Mouse (Mus musculus): Measurements from ENCODE around the gene B830017H08Rik. TPM values are rescaled to one million over a fixed set of nuclear protein-coding genes. Genes with fewer than 3 reads are reported as not detected.

The B830017H08Rik gene
- polyA plus RNA-seq, 1 experiment from 2014 or later, result 1.0 TPM

DNA sequence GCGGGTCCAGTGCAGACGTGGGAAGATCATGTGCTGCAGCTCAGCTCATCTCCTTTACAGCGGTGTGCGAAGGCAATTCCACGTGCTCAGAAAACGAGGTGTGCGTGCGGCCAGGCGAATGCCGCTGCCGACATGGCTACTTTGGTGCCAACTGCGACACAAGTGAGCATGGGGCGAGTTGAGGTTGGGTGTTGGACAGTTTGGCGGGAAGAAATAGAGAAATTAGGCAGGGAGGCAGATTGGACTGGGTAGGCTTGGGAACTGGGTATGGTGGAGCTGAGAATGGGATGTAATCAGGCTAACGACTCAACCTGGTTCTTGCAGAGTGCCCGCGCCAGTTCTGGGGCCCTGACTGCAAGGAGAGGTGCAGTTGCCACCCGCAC is 30.5 kb upstream of the B830017H08Rik start:
- Histone ChIP-seq H3K27me3 (peaks cover 95% of the 10 kb centered on the region), H3K36me3 (no peaks in the 10 kb centered on the region), H3K4me3 (peak overlapping the region; percentile 31), H3K4me2 (replicated peaks) (peak overlapping the region; percentile 55), H3K9ac (peak overlapping the region; percentile 29; the same call in 1 of the 2 replicates), H3K4me1 (peaks cover 65% of the 10 kb centered on the region), H3K27ac (no peak overlapping the region), H3K9me3 (replicated peaks) (no peaks in the 10 kb centered on the region)
- WGBS, result 8% methylated on average over 18 of the region's 18 CpGs
- ATAC-seq (ENCODE audit: low FRiP score), result no peak

DNA sequence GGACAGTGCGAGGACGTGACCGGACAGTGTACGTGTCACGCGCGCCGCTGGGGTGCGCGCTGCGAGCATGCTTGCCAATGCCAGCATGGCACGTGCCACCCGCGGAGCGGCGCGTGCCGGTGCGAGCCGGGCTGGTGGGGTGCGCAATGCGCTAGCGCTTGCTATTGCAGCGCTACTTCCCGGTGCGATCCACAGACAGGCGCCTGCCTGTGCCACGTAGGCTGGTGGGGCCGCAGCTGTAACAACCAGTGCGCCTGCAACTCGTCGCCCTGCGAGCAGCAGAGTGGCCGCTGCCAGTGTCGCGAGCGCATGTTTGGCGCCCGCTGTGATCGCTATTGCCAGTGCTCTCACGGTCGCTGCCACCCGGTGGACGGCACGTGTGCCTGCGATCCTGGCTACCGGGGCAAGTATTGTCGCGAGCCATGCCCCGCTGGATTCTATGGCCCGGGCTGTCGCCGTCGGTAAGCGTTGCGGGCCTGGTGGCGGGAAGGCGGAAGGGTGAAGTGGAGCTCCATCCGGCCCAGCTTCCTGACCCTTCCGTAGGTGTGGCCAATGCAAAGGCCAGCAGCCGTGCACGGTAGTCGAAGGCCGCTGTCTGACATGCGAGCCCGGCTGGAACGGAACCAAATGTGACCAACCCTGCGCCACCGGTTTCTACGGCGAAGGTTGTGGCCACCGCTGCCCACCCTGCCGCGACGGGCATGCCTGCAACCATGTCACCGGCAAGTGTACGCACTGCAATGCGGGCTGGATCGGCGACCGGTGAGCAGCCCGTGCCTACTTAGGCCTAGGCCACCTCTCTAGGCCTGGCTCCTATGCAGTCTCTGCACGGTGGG is 29.9 kb upstream of the B830017H08Rik start:
- Histone ChIP-seq H3K9ac (peak overlapping the region; percentile 29), H3K9me3 (replicated peaks) (no peaks in the 10 kb centered on the region), H3K27ac (no peak overlapping the region), H3K4me1 (peaks cover 69% of the 10 kb centered on the region), H3K4me2 (replicated peaks) (peak overlapping the region; percentile 55), H3K27me3 (peaks cover 94% of the 10 kb centered on the region), H3K36me3 (no peaks in the 10 kb centered on the region), H3K4me3 (peak overlapping the region; percentile 31)
- ATAC-seq (ENCODE audit: low FRiP score), result no peak
- WGBS, result 2% methylated on average over 83 of the region's 83 CpGs

DNA sequence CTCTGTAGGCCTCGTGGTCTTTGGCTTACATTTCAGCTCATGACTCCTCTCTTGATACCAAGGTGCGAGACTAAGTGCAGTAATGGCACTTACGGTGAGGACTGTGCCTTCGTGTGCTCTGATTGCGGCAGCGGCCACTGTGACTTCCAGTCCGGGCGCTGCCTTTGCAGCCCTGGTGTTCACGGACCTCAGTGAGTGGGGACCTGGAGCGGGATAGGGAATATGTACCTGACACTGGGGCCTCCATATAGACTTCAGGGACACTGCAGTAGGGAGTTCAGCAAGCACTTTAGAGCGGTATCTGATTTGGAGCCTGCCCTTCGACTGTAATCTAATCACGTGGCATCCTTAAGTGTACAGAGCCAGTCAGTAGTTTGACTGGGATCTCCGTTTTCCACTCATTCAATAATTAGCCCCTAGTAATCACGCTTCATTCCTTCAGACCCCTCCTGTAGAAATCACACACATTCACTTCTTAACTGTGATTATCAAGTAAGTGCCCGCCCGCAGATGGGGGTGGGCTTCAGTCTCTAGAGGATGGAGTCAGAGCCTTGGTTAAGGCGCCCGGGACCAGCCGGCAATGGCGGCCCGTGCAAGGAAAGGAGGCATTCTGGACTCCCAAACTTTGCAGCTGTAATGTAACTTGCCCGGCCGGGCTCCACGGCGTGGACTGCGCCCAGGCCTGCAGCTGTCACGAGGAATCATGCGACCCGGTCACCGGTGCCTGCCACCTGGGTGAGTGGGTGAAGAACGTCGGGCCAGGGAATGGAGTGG is 29.1 kb upstream of the B830017H08Rik start:
- ATAC-seq (ENCODE audit: low FRiP score), result no peak
- H3K4me1 ChIP-seq, result peaks cover 66% of the 10 kb centered on the region
- H3K9ac ChIP-seq, result peak overlapping the region; percentile 29

DNA sequence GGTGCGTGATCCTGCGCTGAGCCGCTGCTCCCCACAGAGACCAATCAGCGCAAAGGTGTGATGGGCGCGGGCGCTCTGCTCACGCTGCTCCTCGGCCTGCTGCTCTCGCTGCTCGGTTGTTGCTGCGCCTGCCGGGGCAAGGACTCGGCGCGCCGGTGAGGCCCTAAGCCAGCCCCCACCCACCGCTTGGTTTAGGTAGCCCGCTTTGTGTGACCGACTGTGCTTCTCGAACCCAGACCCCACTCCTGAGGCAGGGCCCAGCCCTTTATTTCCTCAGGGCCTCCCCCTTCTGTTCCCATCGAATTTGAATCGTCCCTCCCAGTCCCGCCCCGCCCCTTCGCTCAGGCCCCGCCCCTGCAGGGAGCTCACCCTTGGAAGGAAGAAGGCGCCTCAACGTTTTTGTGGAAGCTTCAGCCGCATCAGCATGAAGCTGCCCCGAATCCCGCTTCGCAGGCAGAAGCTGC is 28.4 kb upstream of the B830017H08Rik start:
- WGBS, result 2% methylated on average over 31 of the region's 33 CpGs
- 0 out of 2 replicates have a peak overlapping the region, but pooled peaks have one; percentile 41 for H3K9ac ChIP-seq
- peaks cover 91% of the 10 kb centered on the region for H3K27me3 ChIP-seq
- H3K4me2 ChIP-seq (replicated peaks), result peak overlapping the region; percentile 52
- peak overlapping the region; percentile 29 for H3K4me3 ChIP-seq
- no peaks in the 10 kb centered on the region for H3K9me3 ChIP-seq (replicated peaks)
- peaks cover 69% of the 10 kb centered on the region for H3K4me1 ChIP-seq
- ATAC-seq (ENCODE audit: low FRiP score), result 0 out of 2 replicates have a peak, but pooled peaks have one; percentile 6
- H3K36me3 ChIP-seq, result no peaks in the 10 kb centered on the region
- no peak overlapping the region for H3K27ac ChIP-seq

More for the DNA sequence above, 29.1 kb upstream of the B830017H08Rik start:
- peak overlapping the region; percentile 31 for H3K4me3 ChIP-seq
- H3K9me3 ChIP-seq (replicated peaks), result no peaks in the 10 kb centered on the region
- 10% methylated on average over 33 of the region's 33 CpGs for WGBS
- H3K27me3 ChIP-seq, result peaks cover 92% of the 10 kb centered on the region
- peak overlapping the region; percentile 55 for H3K4me2 ChIP-seq (replicated peaks)
- no peaks in the 10 kb centered on the region for H3K36me3 ChIP-seq
- H3K27ac ChIP-seq, result no peak overlapping the region

DNA sequence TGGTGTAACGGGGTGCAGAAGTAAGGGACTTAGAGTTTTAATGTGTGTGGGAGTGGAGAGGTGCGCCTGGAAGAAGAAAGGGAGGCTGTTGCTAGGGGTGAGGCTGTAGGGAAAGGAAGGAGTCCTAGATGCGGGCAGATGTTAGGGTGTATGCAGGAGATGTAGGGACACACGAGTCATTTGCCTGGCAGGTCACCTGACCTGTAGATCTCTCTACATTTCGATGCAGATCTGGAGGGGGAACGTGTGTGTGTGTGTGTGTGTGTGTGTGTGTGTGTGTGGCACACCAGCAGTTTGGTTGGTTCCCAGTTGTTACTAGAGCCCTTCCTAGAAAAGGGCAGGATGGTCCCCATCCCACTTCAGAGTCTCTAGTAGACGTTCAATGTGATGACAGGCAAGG is 27.9 kb upstream of the B830017H08Rik start:
- peak overlapping the region; percentile 29 for H3K4me3 ChIP-seq

DNA sequence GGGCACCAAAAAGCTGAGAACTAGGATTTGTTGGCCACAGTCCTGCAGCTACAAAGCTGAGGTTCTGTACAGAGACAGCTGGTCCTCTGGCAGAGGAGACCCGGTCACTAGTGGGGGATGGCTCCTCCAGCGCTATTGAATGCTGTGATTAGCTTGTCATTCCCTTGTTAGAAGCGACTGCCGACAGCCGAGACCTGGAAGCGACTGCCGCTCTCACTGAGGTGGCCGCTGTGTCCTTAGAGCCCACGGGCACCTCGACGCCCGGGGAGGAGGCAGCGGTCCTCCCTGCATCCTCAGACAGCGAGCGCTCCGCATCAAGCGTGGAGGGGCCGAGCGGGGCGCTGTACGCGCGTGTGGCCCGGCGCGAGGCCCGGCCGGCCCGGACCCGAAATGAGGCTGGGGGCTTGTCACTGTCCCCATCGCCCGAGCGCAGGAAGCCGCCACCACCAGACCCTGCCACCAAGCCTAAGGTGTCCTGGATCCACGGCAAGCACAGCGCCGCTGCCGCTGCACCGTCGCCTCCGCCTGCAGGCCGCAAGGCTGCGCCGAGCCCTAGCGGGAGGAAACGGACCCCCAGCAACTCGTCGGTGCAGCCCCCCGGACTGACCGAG is 26.2 kb upstream of the B830017H08Rik start:
- peaks cover 76% of the 10 kb centered on the region for H3K4me1 ChIP-seq
- peaks cover 82% of the 10 kb centered on the region for H3K27me3 ChIP-seq
- no peaks in the 10 kb centered on the region for H3K36me3 ChIP-seq
- peak overlapping the region; percentile 76 for H3K27ac ChIP-seq
- peak overlapping the region; percentile 92 for H3K4me2 ChIP-seq (replicated peaks)
- H3K9me3 ChIP-seq (replicated peaks), result no peaks in the 10 kb centered on the region
- 2% methylated on average over 45 of the region's 50 CpGs for WGBS
- H3K9ac ChIP-seq, result peak overlapping the region; percentile 76
- peak; percentile 44 for ATAC-seq (ENCODE audit: low FRiP score)
- peak overlapping the region; percentile 54 for H3K4me3 ChIP-seq

More for the DNA sequence above, 27.9 kb upstream of the B830017H08Rik start:
- Histone ChIP-seq H3K4me1 (peaks cover 73% of the 10 kb centered on the region), H3K36me3 (no peaks in the 10 kb centered on the region), H3K4me2 (replicated peaks) (peak overlapping the region; percentile 52), H3K27me3 (peaks cover 89% of the 10 kb centered on the region), H3K9ac (no peak overlapping the region), H3K27ac (no peak overlapping the region), H3K9me3 (replicated peaks) (no peaks in the 10 kb centered on the region)
- no peak for ATAC-seq (ENCODE audit: low FRiP score)
- 14% methylated on average over 7 of the region's 7 CpGs for WGBS

DNA sequence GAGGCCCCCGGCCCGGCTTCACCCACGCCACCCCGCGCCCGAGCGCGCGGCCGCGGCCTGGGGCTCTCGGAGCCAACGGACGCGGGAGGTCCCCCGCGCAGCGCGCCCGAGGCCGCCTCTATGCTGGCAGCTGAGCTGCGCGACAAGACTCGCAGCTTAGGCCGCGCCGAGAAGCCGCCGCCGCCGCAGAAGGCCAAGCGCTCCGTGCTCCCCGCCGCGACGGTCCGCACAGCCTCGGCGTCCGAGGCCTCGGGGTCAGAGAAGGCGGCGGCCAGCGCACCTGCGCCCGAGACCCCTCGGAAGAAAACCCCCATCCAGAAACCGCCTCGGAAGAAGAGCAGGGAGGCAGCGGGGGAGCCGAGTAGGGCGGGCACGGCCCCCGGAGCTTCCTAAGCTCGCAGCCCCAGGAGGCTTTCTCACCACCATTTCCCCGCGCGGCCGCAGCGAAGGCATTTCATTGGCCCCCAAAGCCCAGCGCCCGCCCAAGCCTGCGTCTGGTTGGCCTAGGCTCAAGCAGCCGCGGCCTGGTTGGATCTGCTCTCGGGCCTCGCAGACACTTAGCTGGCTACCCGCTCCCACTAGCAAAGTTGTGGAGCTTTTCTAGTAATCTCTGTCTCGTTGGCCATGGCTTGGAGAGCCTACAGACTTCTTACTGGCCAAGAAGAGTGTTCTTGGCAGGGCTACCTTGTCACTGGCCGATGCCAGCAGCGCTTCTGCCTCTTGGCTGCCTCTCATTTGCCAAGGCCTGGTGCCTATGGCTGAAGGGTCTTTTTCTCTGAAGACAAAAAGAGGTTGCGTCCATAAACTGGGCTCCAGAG is 25.5 kb upstream of the B830017H08Rik start:
- Histone ChIP-seq H3K4me3 (peak overlapping the region; percentile 54), H3K9ac (peak overlapping the region; percentile 76), H3K36me3 (no peaks in the 10 kb centered on the region), H3K9me3 (replicated peaks) (no peaks in the 10 kb centered on the region), H3K4me2 (replicated peaks) (peak overlapping the region; percentile 92), H3K27ac (peak overlapping the region; percentile 76), H3K4me1 (peaks cover 69% of the 10 kb centered on the region), H3K27me3 (peaks cover 75% of the 10 kb centered on the region)
- WGBS, result 3% methylated on average over 73 of the region's 73 CpGs
- peak; percentile 89 for ATAC-seq (ENCODE audit: low FRiP score)

DNA sequence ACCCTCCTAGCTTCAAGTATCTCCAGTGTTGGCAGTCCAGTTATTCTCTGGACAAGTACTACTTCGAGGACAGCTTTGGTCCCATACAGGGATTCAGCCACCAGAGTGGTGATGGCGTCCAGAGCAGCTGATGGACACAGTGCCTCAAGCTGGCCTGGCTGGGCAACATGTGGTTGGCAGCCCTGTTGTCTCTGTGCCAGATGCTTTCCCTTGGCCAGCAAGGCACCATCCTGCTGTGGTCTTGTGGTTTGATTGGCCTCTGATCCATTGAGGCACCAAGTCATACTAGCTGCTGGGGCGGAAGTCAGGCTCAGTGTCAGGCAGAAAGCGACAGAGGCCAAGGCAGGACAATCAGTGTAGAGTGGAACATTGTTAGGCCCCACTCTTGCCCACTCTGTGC is 23.8 kb upstream of the B830017H08Rik start:
- 82% methylated on average over 4 of the region's 4 CpGs for WGBS
- H3K9ac ChIP-seq, result no peak overlapping the region
- no peak overlapping the region for H3K4me3 ChIP-seq
- H3K27me3 ChIP-seq, result peaks cover 74% of the 10 kb centered on the region
- H3K36me3 ChIP-seq, result no peaks in the 10 kb centered on the region
- no peaks in the 10 kb centered on the region for H3K9me3 ChIP-seq (replicated peaks)
- no peak for ATAC-seq (ENCODE audit: low FRiP score)
- H3K27ac ChIP-seq, result no peak overlapping the region
- H3K4me1 ChIP-seq, result peaks cover 52% of the 10 kb centered on the region
- no peak overlapping the region for H3K4me2 ChIP-seq (replicated peaks)

DNA sequence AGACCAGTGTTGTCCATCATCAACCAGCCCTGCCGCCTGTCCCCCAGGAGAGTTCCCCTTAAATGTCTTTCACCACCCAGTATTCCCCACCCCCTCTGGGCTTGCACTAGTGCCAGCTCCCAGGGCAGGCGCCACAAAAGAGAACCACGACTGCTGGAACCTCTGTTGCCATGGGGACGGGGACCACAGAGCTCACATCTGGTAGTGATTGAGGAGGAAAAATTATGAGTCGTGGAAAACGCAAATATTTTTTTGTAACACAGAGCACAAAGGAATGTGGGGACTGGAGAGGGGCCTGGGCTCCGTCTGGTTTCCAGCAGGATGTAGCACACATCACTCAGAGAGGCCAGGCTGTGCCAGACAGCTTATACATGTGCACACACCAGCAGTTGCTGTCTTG is 23.2 kb upstream of the B830017H08Rik start:
- peaks cover 73% of the 10 kb centered on the region for H3K27me3 ChIP-seq
- H3K9me3 ChIP-seq (replicated peaks), result no peaks in the 10 kb centered on the region
- WGBS, result 20% methylated on average over 7 of the region's 7 CpGs
- H3K4me1 ChIP-seq, result peaks cover 46% of the 10 kb centered on the region
- ATAC-seq (ENCODE audit: low FRiP score), result no peak
- no peak overlapping the region for H3K4me2 ChIP-seq (replicated peaks)
- no peaks in the 10 kb centered on the region for H3K36me3 ChIP-seq
- no peak overlapping the region for H3K9ac ChIP-seq
- no peak overlapping the region for H3K4me3 ChIP-seq
- peak overlapping the region; percentile 50 for H3K27ac ChIP-seq

DNA sequence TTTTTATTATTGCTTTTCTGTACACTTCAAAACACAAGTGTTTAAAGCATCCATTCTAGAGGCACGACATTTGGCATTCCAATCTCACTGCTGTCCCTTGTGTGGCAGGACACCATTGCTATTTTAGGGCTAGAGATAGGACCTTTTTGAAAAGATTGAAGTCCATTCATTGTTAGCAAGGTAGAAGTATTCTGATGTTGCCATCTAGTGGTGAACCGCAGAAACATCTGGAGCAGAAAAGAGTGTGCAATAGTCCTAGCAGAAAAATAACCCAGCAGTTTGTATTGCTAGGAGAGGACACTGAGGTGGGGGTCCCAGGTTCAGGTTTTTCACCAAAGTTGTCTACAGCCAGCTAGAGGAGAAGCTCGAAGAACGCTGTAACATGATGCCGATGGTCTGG is 20.8 kb upstream of the B830017H08Rik start:
- H3K27me3 ChIP-seq, result peaks cover 71% of the 10 kb centered on the region
- H3K4me3 ChIP-seq, result no peak overlapping the region
- no peak overlapping the region for H3K27ac ChIP-seq
- no peaks in the 10 kb centered on the region for H3K9me3 ChIP-seq (replicated peaks)
- no peak for ATAC-seq (ENCODE audit: low FRiP score)
- H3K4me2 ChIP-seq (replicated peaks), result no peak overlapping the region
- H3K36me3 ChIP-seq, result no peaks in the 10 kb centered on the region
- peaks cover 30% of the 10 kb centered on the region for H3K4me1 ChIP-seq
- no peak overlapping the region for H3K9ac ChIP-seq
- WGBS, result 9% methylated on average over 5 of the region's 5 CpGs

DNA sequence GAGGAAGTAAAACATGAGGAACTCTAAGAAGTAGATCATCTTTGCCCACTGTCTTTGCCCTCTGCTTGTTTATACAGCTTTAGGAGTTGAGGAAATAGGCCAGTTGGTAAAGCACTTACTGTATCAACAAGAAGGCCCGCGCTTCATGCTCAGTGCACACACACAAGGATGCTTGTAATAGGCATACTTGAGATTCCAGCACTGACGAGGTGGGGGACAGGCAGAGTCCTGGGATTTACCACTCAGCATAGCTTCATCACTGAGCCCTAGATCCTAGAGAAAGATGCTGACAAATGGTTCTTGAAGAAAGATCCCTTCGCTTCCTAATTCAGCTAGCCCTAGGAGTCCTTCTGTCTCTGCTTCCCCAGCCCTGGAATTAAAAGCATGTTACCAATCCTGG is 19.7 kb upstream of the B830017H08Rik start:
- peaks cover 71% of the 10 kb centered on the region for H3K27me3 ChIP-seq
- peak overlapping the region; percentile 30; the same call in 1 of the 2 replicates for H3K27ac ChIP-seq
- H3K4me1 ChIP-seq, result peaks cover 20% of the 10 kb centered on the region
- WGBS, result 53% methylated on average over 4 of the region's 4 CpGs
- no peaks in the 10 kb centered on the region for H3K9me3 ChIP-seq (replicated peaks)
- H3K4me3 ChIP-seq, result no peak overlapping the region
- H3K36me3 ChIP-seq, result no peaks in the 10 kb centered on the region
- no peak for ATAC-seq (ENCODE audit: low FRiP score)
- H3K9ac ChIP-seq, result no peak overlapping the region
- H3K4me2 ChIP-seq (replicated peaks), result no peak overlapping the region
